Mouse (Mus musculus) hindbrain, embryonic 14.5 days (tissue): Measurements from ENCODE around the gene Atg4d. TPM values are rescaled to one million over a fixed set of nuclear protein-coding genes. Genes with fewer than 3 reads are reported as not detected.
"Not testable (repeated sequence)": the region's sequence is repeated elsewhere in the genome, so short reads cannot be mapped to it uniquely, and the experiment has no call there.

Source experiments
- ATAC-seq: fragments of 200-750 bp; cut with Nextera tagmentation; 2 replicates; pipeline ENCODE4 v1.8.0; 2017; ENCODE audit warnings: moderate number of reproducible peaks, mild to moderate bottlenecking, moderate TSS enrichment, moderate library complexity; ENCODE audit not compliant: low FRiP score
- DNase-seq: peaks from one replicate; pipeline ENCODE4 v3.0.0-alpha.2; 2015; ENCODE audit warnings: low spot score
- H3K27ac ChIP-seq: fragments of 300-500 bp; sonication (generic); 2 replicates; pipeline ENCODE4 v1.5.1; 2014; ENCODE audit warnings: mild to moderate bottlenecking, moderate library complexity
- H3K27me3 ChIP-seq: fragments of 300-500 bp; sonication (generic); 2 replicates; pipeline ENCODE4 v1.6.1; 2014; ENCODE audit warnings: mild to moderate bottlenecking, low read length, mixed read lengths; ENCODE audit not compliant: control insufficient read depth, insufficient read depth
- H3K36me3 ChIP-seq: fragments of 300-500 bp; sonication (generic); replicated peaks from 2 replicates; pipeline ENCODE4 v1.6.1; 2014; ENCODE audit not compliant: control insufficient read depth, insufficient read depth
- H3K4me1 ChIP-seq: fragments of 300-500 bp; sonication (generic); replicated peaks from 2 replicates; pipeline ENCODE4 v1.6.1; 2014; ENCODE audit warnings: antibody characterized with exemption, low read length, mixed read lengths; ENCODE audit not compliant: control insufficient read depth, insufficient read depth
- H3K4me2 ChIP-seq: fragments of 300-500 bp; sonication (generic); replicated peaks from 2 replicates; pipeline ENCODE4 v1.6.1; 2014; ENCODE audit warnings: mild to moderate bottlenecking, moderate library complexity
- H3K4me3 ChIP-seq: fragments of 300-500 bp; sonication (generic); replicated peaks from 2 replicates; pipeline ENCODE4 v1.5.1; 2014; ENCODE audit warnings: mild to moderate bottlenecking, low read length
- H3K9ac ChIP-seq: fragments of 300-500 bp; sonication (generic); 2 replicates; pipeline ENCODE4 v1.6.1; 2014
- H3K9me3 ChIP-seq: fragments of 300-500 bp; sonication (generic); 2 replicates; pipeline ENCODE4 v1.6.1; 2016; ENCODE audit warnings: low read length; ENCODE audit not compliant: control insufficient read depth
- WGBS: fragments of 180-500 bp; shearing (Covaris S2); extraction: QIAGEN DNeasy Blood & Tissue Kit; methylation state at CpG from one replicate; pipeline ENCODE4 v1.1.7; 2014; 5-methylcytosine and 5-hydroxymethylcytosine counted together
- polyA plus RNA-seq: library from polyadenylated mRNA; unstranded; fragments of >200 nt; fragmentation: Nextera tagmentation; extraction: Ambion mirVana; gene quantifications from 2 replicates; pipeline ENCODE4 v1.2.1, GENCODE M21; 2014

Atg4d gene
- polyA plus RNA-seq, 1 experiment from 2014 or later: 38.1 TPM

DNA sequence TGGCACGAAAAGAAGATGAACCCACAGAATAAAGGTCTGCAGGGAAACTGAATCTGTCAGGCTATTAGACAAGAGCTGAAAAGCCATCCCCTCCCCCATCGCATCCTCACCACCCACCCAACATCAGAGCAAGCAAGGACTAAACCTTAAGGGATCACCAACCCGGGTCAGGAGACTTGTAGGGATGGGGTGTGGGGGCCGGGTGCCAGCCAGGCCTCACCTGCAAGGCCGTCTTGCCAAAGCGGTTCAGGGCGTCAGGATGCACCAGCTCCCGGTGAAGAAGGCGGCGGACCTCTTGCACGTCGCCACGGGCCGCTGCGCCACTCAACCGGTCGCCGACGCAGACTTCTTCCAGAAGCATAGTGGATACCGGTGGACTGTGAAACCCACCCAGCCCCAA, 25.5 kb downstream of the Atg4d start:
- H3K4me1 ChIP-seq: peaks cover 33% of the 10 kb centered on the region
- no peaks in the 10 kb centered on the region for H3K27me3 ChIP-seq
- H3K9me3 ChIP-seq: no peaks in the 10 kb centered on the region
- peaks cover 3% of the 10 kb centered on the region; the same call in 1 of the 2 replicates for H3K36me3 ChIP-seq
- H3K4me3 ChIP-seq: peak overlapping the region; percentile 66
- peak overlapping the region; percentile 77 for H3K27ac ChIP-seq
- DNase-seq (peak; percentile 56), ATAC-seq (no peak)
- H3K4me2 ChIP-seq: peak overlapping the region; percentile 58
- under 1% methylated on average over 20 of the region's 20 CpGs for WGBS
- peak overlapping the region; percentile 73 for H3K9ac ChIP-seq

DNA sequence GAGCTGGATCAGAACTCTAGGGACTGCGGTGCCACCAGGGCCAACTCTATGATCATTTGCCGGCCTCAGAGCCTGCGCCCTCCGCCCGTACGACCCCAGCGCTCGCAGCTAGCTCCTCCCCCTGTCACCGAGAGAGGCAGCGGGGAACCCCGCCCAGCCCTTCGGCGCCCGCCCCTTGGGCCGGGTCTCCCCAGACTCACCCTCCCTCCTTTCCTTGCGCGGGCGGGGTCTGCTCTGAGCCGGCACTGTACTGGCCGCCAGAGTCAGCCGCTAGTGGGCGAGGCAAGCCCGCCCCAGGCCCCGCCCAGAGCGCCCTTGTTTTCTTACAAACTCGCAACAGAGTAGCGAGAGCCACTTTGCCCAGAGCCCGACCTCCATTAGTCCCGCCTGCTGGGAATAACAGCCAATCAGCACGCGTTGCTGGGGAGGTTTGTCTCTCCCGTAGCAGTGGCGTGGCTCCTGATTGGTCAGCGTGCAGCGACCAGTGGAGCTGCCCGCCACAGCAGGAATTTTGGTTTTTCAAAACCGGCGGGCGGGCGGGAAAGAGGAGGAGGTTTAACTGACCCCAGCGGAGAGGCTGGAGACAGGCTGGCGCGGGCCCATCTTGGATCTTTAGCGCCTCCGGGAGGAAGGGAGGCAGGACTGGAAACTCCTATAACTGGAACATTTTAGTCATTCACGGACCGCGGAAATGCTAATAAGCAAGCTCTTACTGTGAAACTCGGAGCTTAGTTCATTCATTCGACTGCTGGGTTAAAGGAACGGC, 26.1 kb downstream of the Atg4d start, which contains the start of gene Cdkn2d:
Gene Cdkn2d, minus strand, starts transcription at position 386 of the 766 bp plus-strand sequence.
- no peaks in the 10 kb centered on the region for H3K36me3 ChIP-seq
- no peaks in the 10 kb centered on the region for H3K9me3 ChIP-seq
- H3K27me3 ChIP-seq: no peaks in the 10 kb centered on the region
- peak within 1 kb of the TSS; percentile 66 for H3K4me3 ChIP-seq
- H3K4me1 ChIP-seq: peaks cover 33% of the 10 kb centered on the region
- H3K9ac ChIP-seq: peak within 1 kb of the TSS; percentile 73
- peak within 1 kb of the TSS; percentile 58 for H3K4me2 ChIP-seq
- under 1% methylated on average over 48 of the region's 51 CpGs for WGBS
- ATAC-seq (peak; percentile 97), DNase-seq (peak; percentile 96)
- H3K27ac ChIP-seq: peak within 1 kb of the TSS; percentile 77

DNA sequence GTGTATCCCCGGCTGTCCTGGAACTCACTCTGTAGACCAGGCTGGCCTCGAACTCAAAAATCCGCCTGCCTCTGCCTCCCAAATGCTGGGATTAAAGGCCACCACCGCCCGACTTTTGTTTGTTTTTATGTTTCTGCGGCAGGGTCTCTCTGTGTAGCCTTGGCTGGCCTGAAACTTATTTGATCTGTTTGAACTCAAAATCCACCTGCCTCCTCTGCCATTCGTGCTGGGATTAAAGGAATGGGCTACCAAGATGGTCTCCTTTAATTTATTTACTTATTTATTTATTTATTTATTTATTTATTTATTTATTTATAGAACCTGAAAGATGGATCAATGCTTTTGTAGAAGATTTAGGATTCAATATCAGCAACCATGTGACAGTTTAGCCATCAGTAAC, 26.8 kb downstream of the Atg4d start:
- peaks cover 27% of the 10 kb centered on the region for H3K4me1 ChIP-seq
- H3K4me3 ChIP-seq: peak overlapping the region; percentile 66; the same call in 1 of the 2 replicates
- not testable (repeated sequence) for H3K27me3 ChIP-seq, H3K36me3 ChIP-seq, DNase-seq, H3K9me3 ChIP-seq, ATAC-seq, H3K27ac ChIP-seq
- H3K4me2 ChIP-seq: peak overlapping the region; percentile 58
- peak overlapping the region; percentile 16; the same call in 1 of the 2 replicates for H3K9ac ChIP-seq
- 23% methylated on average over 7 of the region's 7 CpGs for WGBS

DNA sequence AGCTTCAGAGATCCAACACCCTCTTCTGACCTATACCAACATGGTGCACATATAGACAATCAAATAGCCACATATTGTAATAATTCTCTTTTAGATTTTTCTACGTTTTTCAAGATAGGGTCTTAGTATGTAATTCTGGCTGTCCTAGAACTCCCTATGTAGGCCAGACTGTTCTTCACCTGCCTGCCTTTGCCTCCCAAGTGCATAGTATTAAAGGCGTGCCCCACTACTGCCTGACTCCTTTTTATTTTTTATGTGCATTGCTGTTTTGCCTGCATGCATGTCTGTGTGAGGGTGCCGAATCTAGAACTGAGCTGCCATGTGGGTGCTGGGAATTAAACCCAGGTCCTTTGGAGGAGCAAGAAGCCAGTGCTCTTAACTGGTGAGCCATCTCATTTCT, 27.2 kb downstream of the Atg4d start:
- Histone ChIP-seq H3K4me1 (peaks cover 23% of the 10 kb centered on the region), H3K9ac (no peak overlapping the region), H3K9me3 (no peaks in the 10 kb centered on the region), H3K27me3 (no peaks in the 10 kb centered on the region), H3K4me3 (no peak overlapping the region), H3K4me2 (no peak overlapping the region), H3K27ac (no peak overlapping the region), H3K36me3 (no peaks in the 10 kb centered on the region)
- ATAC-seq: no peak
- DNase-seq: no peak
- WGBS: 96% methylated on average over 3 of the region's 3 CpGs

DNA sequence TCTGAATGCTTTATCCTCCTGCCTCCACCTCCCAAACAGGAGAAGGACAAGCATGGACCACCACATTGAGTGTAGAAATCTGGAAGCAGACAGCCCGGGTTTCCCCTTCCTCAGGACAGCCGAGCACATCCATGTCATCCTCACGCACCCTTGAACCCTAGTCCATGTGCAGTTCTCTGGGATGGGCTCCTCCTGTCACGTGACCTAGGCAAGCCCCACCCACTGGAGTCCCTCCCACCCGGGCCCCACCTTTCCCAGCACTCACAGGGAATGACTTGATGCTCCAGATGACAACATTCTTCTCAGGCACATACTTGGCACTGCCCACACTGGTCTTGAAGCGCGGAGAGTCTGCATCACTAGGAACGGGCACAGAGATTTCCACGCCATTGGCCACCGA, 33.9 kb downstream of the Atg4d start:
- ATAC-seq (no peak), DNase-seq (no peak)
- no peak overlapping the region for H3K9ac ChIP-seq
- no peak overlapping the region for H3K27ac ChIP-seq
- H3K4me3 ChIP-seq: no peak overlapping the region
- H3K27me3 ChIP-seq: no peaks in the 10 kb centered on the region
- H3K36me3 ChIP-seq: no peaks in the 10 kb centered on the region
- no peaks in the 10 kb centered on the region for H3K4me1 ChIP-seq
- 87% methylated on average over 10 of the region's 10 CpGs for WGBS
- no peak overlapping the region for H3K4me2 ChIP-seq
- no peaks in the 10 kb centered on the region for H3K9me3 ChIP-seq

DNA sequence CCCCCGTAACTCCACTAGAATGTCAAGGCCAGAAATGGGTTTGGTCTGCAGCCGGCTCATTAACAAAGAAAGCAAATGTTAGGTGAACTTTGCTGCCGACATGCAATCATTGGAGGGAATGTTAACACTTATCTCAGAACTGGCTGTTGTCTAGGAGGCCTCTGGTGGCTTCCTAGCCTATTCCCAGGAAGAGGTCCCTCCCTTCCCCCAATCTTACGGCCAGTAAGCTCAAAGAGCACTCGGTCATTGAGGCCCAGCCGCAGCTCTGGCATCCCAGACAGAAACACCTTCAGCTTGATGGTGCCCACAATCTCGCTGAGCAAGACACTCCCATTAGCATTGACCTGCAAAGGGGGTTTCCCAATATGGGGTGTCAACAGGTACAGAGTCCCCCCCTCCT, 40.0 kb downstream of the Atg4d start:
- H3K4me1 ChIP-seq: no peaks in the 10 kb centered on the region

DNA sequence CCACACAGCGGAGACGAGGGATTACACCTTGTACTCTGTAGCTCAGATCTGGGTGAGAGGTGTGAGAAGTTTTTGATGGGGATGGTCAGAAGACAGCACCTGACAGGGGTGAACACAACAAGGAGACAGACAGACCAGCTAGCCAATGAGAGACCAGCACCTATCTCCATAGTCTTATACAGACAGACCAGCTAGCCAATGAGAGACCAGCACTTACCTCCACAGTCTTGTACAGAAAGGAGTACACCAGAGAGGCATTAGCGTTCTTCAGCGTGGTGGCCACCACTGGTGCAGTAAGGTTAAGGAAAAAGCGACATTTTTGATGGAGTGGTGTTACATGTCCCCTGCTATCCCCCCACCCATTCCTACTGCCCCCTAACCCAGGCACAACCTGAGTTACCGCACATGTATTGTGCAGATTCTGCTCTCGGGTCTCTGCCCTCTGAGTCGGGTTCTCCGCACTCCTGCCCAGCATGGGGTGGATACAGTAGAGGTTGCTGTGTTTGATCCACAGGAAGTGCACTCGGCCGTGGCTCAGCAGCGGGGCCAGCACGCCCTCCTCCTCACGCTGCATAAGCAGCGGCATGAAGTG, 44.2 kb downstream of the Atg4d start:
- Histone ChIP-seq H3K9ac (no peak overlapping the region), H3K4me3 (no peak overlapping the region), H3K36me3 (no peaks in the 10 kb centered on the region), H3K9me3 (0 out of 2 replicates have a peak, but pooled peaks cover 4% of the 10 kb centered on the region), H3K27me3 (peaks cover 19% of the 10 kb centered on the region), H3K4me1 (no peaks in the 10 kb centered on the region), H3K27ac (no peak overlapping the region), H3K4me2 (no peak overlapping the region)
- no peak for DNase-seq
- ATAC-seq: no peak
- WGBS: 76% methylated on average over 15 of the region's 15 CpGs

More for the DNA sequence above, 40.0 kb downstream of the Atg4d start:
- Histone ChIP-seq H3K27me3 (no peaks in the 10 kb centered on the region), H3K9me3 (no peaks in the 10 kb centered on the region), H3K36me3 (no peaks in the 10 kb centered on the region), H3K9ac (no peak overlapping the region), H3K27ac (no peak overlapping the region), H3K4me3 (no peak overlapping the region), H3K4me2 (no peak overlapping the region)
- DNase-seq (no peak), ATAC-seq (no peak)
- 89% methylated on average over 7 of the region's 7 CpGs for WGBS

DNA sequence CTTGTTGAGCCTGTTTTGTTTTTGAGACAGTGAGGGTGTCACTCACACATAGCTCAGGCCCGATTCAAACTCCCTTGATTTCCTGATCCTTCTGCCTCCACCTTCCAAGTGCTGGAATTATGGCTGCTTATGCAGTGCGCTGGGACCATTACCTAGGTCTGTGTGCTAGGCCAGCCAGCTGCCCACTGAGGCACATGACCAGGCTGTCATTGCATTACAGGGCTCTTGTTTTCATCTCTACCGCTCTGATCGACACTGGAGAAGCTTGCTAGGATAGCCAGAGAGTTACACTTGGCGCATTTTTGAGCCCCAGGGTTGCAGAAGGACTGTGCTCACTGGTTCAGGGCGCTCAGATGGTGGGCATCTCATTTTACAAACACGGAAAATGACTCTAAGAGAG, 46.6 kb downstream of the Atg4d start:
- 25% methylated on average over 7 of the region's 7 CpGs for WGBS
- Histone ChIP-seq H3K4me1 (no peaks in the 10 kb centered on the region), H3K4me3 (peak overlapping the region; percentile 27), H3K27ac (no peak overlapping the region), H3K36me3 (no peaks in the 10 kb centered on the region), H3K4me2 (peak overlapping the region; percentile 40), H3K9ac (no peak overlapping the region), H3K27me3 (peaks cover 19% of the 10 kb centered on the region), H3K9me3 (0 out of 2 replicates have a peak, but pooled peaks cover 4% of the 10 kb centered on the region)
- no peak for DNase-seq
- ATAC-seq: no peak

DNA sequence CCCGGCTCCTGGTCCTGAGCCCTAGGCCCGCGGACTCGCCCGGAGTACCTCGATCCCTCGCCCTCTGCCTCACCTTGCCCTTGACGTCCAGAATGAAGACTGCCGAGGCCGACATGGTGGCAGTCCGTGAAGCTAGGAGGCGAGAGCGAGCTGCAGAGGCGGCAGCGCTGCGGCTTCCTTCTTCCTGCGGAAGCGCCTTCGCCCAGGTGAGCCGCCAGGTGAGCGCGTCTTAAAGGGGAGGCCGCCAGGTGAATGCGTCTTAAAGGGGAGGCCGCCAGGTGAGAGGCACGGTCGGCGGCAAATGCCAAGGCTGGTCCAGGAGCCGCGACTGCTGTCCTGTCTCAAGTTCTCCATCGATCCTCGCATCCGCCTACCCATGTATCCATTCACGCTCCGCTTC, 47.0 kb downstream of the Atg4d start, which contains the start of gene Ap1m2:
Gene Ap1m2, minus strand, starts transcription at position 204 of the 400 bp plus-strand sequence.
- ATAC-seq (no peak), DNase-seq (no peak)
- no peak within 1 kb of the TSS for H3K9ac ChIP-seq
- H3K27ac ChIP-seq: no peak within 1 kb of the TSS
- H3K4me2 ChIP-seq: peak within 1 kb of the TSS; percentile 40
- H3K4me1 ChIP-seq: no peaks in the 10 kb centered on the region
- 0 out of 2 replicates have a peak, but pooled peaks cover 4% of the 10 kb centered on the region for H3K9me3 ChIP-seq
- H3K27me3 ChIP-seq: peaks cover 19% of the 10 kb centered on the region
- H3K4me3 ChIP-seq: peak within 1 kb of the TSS; percentile 27
- H3K36me3 ChIP-seq: no peaks in the 10 kb centered on the region
- 12% methylated on average over 34 of the region's 35 CpGs for WGBS
